ENCODE assay signal across 7 mouse cellular contexts in the genomic region with DNA sequence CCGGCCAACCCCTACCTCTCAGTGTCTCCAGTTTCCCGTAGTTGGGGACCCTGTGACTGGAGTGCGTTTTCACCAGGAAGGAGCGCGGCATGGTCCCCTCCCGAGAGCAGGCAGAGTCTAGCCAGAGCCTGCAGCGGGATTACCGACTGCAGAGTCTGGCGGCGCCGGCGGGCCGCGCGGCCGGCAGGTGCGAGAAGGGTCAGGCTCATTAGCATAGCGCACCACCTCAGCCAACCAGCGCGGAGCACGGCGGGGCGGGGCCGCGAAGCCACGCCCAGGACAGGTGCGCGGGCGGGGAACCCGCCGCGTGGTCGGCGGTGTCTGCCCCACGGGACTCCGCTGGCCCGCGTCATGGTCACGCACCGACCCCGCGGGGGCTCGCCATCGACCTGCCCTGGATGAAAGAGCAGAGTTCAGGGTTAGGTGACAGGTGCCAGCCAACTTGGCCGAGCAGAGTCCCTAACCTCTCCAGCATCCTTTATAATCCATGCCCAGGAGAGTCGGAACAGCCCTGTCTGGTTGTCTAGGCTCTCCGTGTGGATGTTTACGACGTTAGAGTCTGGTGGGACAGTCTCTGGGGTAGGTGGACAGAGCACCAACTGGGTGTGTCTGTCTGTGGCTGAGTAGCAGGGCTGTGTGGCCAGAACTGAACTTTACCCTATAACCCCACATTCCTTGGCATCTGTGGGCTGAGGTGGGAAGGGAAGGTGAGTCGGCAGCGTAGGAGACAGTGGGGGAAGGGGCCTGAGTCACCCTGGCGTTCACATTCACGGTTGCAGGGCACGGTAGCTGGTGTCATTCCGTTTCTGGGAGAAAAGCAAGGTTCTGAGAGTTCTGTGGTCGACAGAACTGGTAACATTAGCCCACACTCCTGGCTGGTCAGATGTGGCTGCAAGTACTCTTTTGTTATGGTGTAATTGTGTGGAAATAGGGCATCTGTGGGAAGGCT. TPM values are rescaled to one million over a fixed set of nuclear protein-coding genes. Genes with fewer than 3 reads are reported as not detected.
DNase-seq lines count a peak whose midpoint lies in the region; ATAC-seq lines count a peak whose summit lies in the region.

A gene (minus strand): TSS at position 210 of the 949 bp plus-strand sequence.

- H3K27me3 ChIP-seq in intestine, embryonic 14.5 days (replicated peaks; ENCODE audit: control insufficient read depth, insufficient read depth, low read length), result peaks cover 55% of the 10 kb centered on the region
- H3K27me3 ChIP-seq in liver, embryonic 16.5 days (ENCODE audit: control insufficient read depth, insufficient read depth, low read depth, low read length), result peaks cover 34% of the 10 kb centered on the region
- H3K27me3 ChIP-seq in neural tube, embryonic 13.5 days, result peaks cover 84% of the 10 kb centered on the region

- peak; percentile 82 for DNase-seq in MN1 (ENCODE audit: low spot score)
- DNase-seq in cerebellum, adult 18-20 months, result peak; percentile 74 to 76
- peak; percentile 43 for DNase-seq in forelimb bud, embryonic 11.5 days (ENCODE audit: low read depth, low spot score)
- peak; percentile 84 for DNase-seq in intestine, embryonic 14.5 days (ENCODE audit: low spot score)
- peak; percentile 80 to 88 for DNase-seq in thymus, postnatal 36 days

- peak within 1 kb of the TSS; percentile 30 for H3K9ac ChIP-seq in intestine, embryonic 14.5 days (ENCODE audit: low read length)
- peak within 1 kb of the TSS; percentile 43; the same call in 1 of the 2 replicates for H3K9ac ChIP-seq in liver, embryonic 16.5 days (ENCODE audit: low read depth, low read length)
- H3K9ac ChIP-seq in neural tube, embryonic 13.5 days, result peak within 1 kb of the TSS; percentile 41; the same call in 1 of the 2 replicates

- peak within 1 kb of the TSS; percentile 30 for H3K4me3 ChIP-seq in intestine, embryonic 14.5 days (ENCODE audit: low read depth, low read length)
- peak within 1 kb of the TSS; percentile 47 for H3K4me3 ChIP-seq in liver, embryonic 16.5 days (ENCODE audit: low read depth, low read length)
- peak within 1 kb of the TSS; percentile 35 for H3K4me3 ChIP-seq in neural tube, embryonic 13.5 days

- H3K9me3 ChIP-seq in intestine, embryonic 14.5 days (ENCODE audit: control insufficient read depth, low read length), result no peaks in the 10 kb centered on the region
- no peaks in the 10 kb centered on the region for H3K9me3 ChIP-seq in liver, embryonic 16.5 days (replicated peaks; ENCODE audit: control insufficient read depth, low read length)
- no peaks in the 10 kb centered on the region for H3K9me3 ChIP-seq in neural tube, embryonic 13.5 days

- peak within 1 kb of the TSS; percentile 57 for H3K4me2 ChIP-seq in intestine, embryonic 14.5 days (ENCODE audit: low read length)
- peak within 1 kb of the TSS; percentile 74 for H3K4me2 ChIP-seq in liver, embryonic 16.5 days (ENCODE audit: low read depth, low read length)
- peak within 1 kb of the TSS; percentile 66 for H3K4me2 ChIP-seq in neural tube, embryonic 13.5 days

- H3K4me1 ChIP-seq in intestine, embryonic 14.5 days (replicated peaks; ENCODE audit: control insufficient read depth, insufficient read depth, low read length), result peaks cover 6% of the 10 kb centered on the region
- peaks cover 36% of the 10 kb centered on the region for H3K4me1 ChIP-seq in liver, embryonic 16.5 days (ENCODE audit: control insufficient read depth, low read depth, low read length)
- peaks cover 12% of the 10 kb centered on the region for H3K4me1 ChIP-seq in neural tube, embryonic 13.5 days (replicated peaks)

- 0 out of 2 replicates have a peak, but pooled peaks cover 4% of the 10 kb centered on the region for H3K36me3 ChIP-seq in intestine, embryonic 14.5 days (ENCODE audit: control insufficient read depth, insufficient read depth, low read length)
- H3K36me3 ChIP-seq in liver, embryonic 16.5 days (ENCODE audit: control insufficient read depth, insufficient read depth), result no peaks in the 10 kb centered on the region
- H3K36me3 ChIP-seq in neural tube, embryonic 13.5 days, result peaks cover 9% of the 10 kb centered on the region

- 2% methylated on average over 56 of the region's 56 CpGs for WGBS in intestine, embryonic 14.5 days
- 5% methylated on average over 56 of the region's 56 CpGs for WGBS in liver, embryonic 16.5 days (ENCODE audit: insufficient replicate concordance)
- WGBS in neural tube, embryonic 13.5 days, result 2% methylated on average over 56 of the region's 56 CpGs

- peak; percentile 88 for ATAC-seq in intestine, embryonic 14.5 days (replicated peaks; ENCODE audit: low FRiP score, low TSS enrichment, low read depth)
- ATAC-seq in liver, embryonic 16.5 days (ENCODE audit: low read depth), result peak; percentile 77
- 0 out of 2 replicates have a peak, but pooled peaks have one; percentile 48 for ATAC-seq in neural tube, embryonic 13.5 days (ENCODE audit: low read depth)

- H3K27ac ChIP-seq in intestine, embryonic 14.5 days (ENCODE audit: low read depth), result no peak within 1 kb of the TSS
- H3K27ac ChIP-seq in liver, embryonic 16.5 days (ENCODE audit: low read length), result no peak within 1 kb of the TSS
- H3K27ac ChIP-seq in neural tube, embryonic 13.5 days (replicated peaks), result no peak within 1 kb of the TSS

RNA-seq across cellular contexts. Expression of the gene that starts here (rescaled TPM):
- polyA plus RNA-seq in intestine, embryonic 14.5 days (2014; fragmentation: Nextera tagmentation; extraction: Ambion mirVana), result 1.1 and 1.3 TPM in 2 replicates
- polyA plus RNA-seq in liver, embryonic 16.5 days (2015; fragmentation: Nextera tagmentation; extraction: Ambion mirVana), result 0.14 and 0.40 TPM in 2 replicates
- 0.15 TPM in 1 of 2 replicates, not detected in the other for polyA plus RNA-seq in neural tube, embryonic 13.5 days (2015; fragmentation: Nextera tagmentation; extraction: Ambion mirVana)

Comparison
In these comparisons a context has a peak if more than half of its experiments do, and no peak if none do; other contexts are left out.
1. Peak in ATAC-seq, H3K4me3 ChIP-seq, H3K9ac ChIP-seq and H3K4me2 ChIP-seq in liver, embryonic 16.5 days; RNA of the gene not detected or under 1 TPM.
2. Peak in ATAC-seq, H3K4me3 ChIP-seq, H3K9ac ChIP-seq and H3K4me2 ChIP-seq in neural tube, embryonic 13.5 days; RNA of the gene not detected or under 1 TPM.